Mouse (Mus musculus): ENCODE measurements around the gene Acot8.

The Acot8 gene

GRCm38 (mm10) chr2:164804533-164805331, at the start of gene Acot8, which contains the start of gene Zswim3:
Gene Acot8 (minus strand): TSS chr2:164804882.
Gene Zswim3 (plus strand): TSS chr2:164805098.
- DNase-seq (ENCODE audit: low spot score) = peak; percentile 95

GRCm38 (mm10) chr2:164850061-164850460, 45.4 kb upstream of the Acot8 start:
- DNase-seq (ENCODE audit: low spot score) = no peak

GRCm38 (mm10) chr2:164845782-164846181, 41.1 kb upstream of the Acot8 start:
- DNase-seq (ENCODE audit: low spot score) = no peak

- DNase-seq (ENCODE audit: low spot score) = no peak
These were observed 30.5 kb upstream of the Acot8 start for GRCm38 (mm10) chr2:164835164-164835563.

GRCm38 (mm10) chr2:164834531-164834930, 29.8 kb upstream of the Acot8 start:
- no peak for DNase-seq (ENCODE audit: low spot score)

- DNase-seq (ENCODE audit: low spot score) = peak; percentile 86
These were observed 28.8 kb upstream of the Acot8 start, which contains the start of gene Neurl2 for GRCm38 (mm10) chr2:164833314-164833959. Gene Neurl2 (minus strand): TSS chr2:164833456.

GRCm38 (mm10) chr2:164832748-164833301, 28.1 kb upstream of the Acot8 start, which contains the start of gene Ctsa:
Gene Ctsa (plus strand): TSS chr2:164832873.
- DNase-seq (ENCODE audit: low spot score) = peak; percentile 81

- no peak for DNase-seq (ENCODE audit: low spot score)
These were observed 27.5 kb upstream of the Acot8 start for GRCm38 (mm10) chr2:164832032-164832747.

- DNase-seq (ENCODE audit: low spot score) = no peak
These were observed 26.3 kb upstream of the Acot8 start for GRCm38 (mm10) chr2:164831029-164831428.

GRCm38 (mm10) chr2:164829090-164829489, 24.4 kb upstream of the Acot8 start:
- DNase-seq (ENCODE audit: low spot score) = no peak

GRCm38 (mm10) chr2:164828437-164828836, 23.8 kb upstream of the Acot8 start, which contains the start of gene Spata25:
Gene Spata25 (minus strand): TSS chr2:164828537.
- no peak for DNase-seq (ENCODE audit: low spot score)

- no peak for DNase-seq (ENCODE audit: low spot score)
These were observed 22.6 kb upstream of the Acot8 start for GRCm38 (mm10) chr2:164827146-164827850.

GRCm38 (mm10) chr2:164825521-164825920, 20.8 kb upstream of the Acot8 start:
- no peak for DNase-seq (ENCODE audit: low spot score)

- DNase-seq (ENCODE audit: low spot score) = no peak
These were observed 19.3 kb upstream of the Acot8 start for GRCm38 (mm10) chr2:164823969-164824368.

- no peak for DNase-seq (ENCODE audit: low spot score)
These were observed 18.5 kb upstream of the Acot8 start for GRCm38 (mm10) chr2:164823181-164823585.

- peak; percentile 99 for DNase-seq (ENCODE audit: low spot score)
These were observed 18.0 kb upstream of the Acot8 start, which contains the start of gene Zswim1 for GRCm38 (mm10) chr2:164822636-164823165. Gene Zswim1 (plus strand): TSS chr2:164822686.

GRCm38 (mm10) chr2:164821060-164821459, 16.4 kb upstream of the Acot8 start:
- no peak for DNase-seq (ENCODE audit: low spot score)

- DNase-seq (ENCODE audit: low spot score) = no peak
These were observed 13.0 kb upstream of the Acot8 start for GRCm38 (mm10) chr2:164817703-164818102.

- DNase-seq (ENCODE audit: low spot score) = no peak
These were observed 12.5 kb upstream of the Acot8 start for GRCm38 (mm10) chr2:164817206-164817605.

- DNase-seq (ENCODE audit: low spot score) = no peak
These were observed 11.1 kb upstream of the Acot8 start for GRCm38 (mm10) chr2:164815821-164816220.

GRCm38 (mm10) chr2:164815348-164815747, 10.7 kb upstream of the Acot8 start:
- DNase-seq (ENCODE audit: low spot score) = no peak

All from ovary, postnatal 36 days (tissue).